Mouse (Mus musculus) neural tube, embryonic 10.5 days (tissue): ENCODE data around the gene Acd.

Experiments used
- DNase-seq: peaks from one replicate; pipeline ENCODE4 v3.0.0-alpha.2; 2017; ENCODE audit warnings: low spot score; ENCODE audit errors: extremely low spot score

Gene Acd

GRCm38 (mm10) chr8:105702001-105702401, 1.1 kb upstream of the Acd start:
- no peak for DNase-seq

DNA sequence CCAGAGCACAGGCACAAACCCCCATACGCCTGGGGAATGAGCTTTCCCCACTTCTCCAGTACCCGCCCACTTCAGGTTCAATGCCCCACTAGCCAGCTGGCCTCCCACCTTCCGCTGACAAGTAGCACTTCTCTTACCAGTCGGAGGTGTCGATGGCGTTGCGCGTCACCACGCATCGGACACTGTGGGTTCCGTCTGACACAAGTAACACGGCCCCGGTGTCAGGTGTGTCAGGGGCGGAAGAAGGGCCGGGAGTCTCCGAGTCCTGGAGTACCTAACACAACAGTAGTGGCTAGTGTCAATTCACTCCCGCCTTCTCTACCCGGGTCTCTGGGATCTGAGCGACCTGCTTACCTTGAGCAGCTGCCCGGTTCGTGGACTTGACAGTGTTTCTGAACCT, 336 bp downstream of the Acd start:
- DNase-seq, result no peak

DNA sequence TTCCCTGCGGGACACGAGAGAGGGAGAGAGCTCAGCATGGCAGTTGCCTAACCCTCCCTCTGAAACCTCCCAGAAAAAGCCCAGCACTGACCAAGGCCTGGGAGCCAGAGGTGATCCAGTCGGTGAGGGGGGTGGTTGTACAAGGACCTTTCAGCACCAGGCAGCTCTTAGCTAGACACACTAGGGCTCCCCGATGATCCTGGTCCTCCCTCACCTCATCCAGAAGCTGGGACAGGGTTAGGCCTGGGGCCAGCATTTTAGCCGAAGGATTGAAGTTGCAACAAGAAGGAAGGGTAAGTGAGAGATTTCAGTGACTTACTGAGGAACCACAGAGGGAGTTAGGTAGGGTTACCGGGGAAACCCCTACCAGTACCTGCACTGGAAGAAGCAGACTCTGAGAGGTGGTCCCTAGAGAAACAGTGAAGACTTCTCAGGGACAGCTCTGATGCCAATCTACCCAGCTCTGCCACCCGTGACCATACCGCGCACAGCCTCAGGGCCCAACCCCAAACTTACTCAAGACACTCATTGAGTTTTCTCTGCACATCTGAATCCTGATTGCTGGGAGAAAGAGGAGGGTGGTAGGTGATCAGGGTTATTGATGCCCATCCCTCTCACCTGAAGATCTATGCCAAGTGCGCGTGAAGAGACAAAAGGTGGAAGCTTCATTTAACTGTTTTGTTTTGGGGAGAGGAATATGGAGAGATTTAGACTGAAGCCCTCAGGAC, 1.2 kb downstream of the Acd start:
- DNase-seq, result no peak

DNA sequence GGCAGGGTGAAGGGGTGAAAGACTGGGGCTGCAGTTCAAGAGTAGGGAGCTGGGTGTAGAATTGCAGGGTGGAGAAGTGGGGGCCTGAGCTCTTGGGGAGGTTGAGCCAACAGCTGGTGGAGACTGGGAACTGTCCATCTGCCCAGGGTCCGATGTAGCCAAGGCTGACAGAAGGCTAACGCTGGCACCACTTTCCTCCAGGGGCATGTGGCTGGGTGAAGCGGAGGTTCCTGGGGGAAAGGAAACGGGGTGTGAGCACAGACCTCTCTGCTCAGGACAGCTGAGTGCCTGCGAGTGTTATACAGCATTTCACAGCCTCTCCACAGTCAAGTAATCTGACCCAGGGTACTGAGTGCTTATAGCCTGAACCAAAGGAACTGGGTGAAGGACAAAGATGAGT, 2.2 kb downstream of the Acd start:
- DNase-seq, result no peak

- DNase-seq, result no peak
Measured at GRCm38 (mm10) chr8:105697196-105697780, 3.6 kb downstream of the Acd start.

DNA sequence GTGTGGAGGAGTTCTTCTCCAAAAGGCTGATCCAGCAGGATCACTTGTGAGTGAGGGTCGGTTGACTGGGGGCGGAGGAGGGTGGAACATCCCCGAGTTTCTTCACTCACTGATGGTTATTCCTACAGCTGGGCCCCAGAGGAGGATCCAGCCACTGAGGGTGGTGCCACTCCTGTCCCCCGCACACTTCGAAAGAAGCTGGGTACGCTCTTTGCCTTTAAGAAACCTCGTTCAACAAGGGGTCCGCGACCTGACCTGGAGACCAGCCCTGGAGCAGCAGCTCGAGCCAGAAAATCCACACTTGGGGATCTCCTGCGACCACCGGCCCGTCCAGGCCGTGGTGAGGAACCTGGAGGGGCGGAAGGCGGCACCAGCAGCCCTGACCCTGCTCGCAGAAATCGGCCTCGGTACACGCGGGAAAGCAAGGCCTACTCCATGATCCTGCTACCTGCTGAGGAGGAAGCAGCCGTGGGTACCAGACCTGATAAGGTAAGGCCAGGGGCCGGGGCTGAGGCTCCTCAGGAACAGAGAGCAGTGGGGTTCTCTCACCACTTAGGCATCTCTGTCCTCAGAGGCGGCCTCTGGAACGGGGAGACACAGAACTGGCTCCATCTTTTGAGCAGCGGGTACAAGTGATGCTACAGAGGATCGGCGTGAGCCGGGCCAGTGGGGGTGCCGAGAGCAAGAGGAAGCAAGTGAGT, 5.7 kb downstream of the Acd start:
- no peak for DNase-seq

DNA sequence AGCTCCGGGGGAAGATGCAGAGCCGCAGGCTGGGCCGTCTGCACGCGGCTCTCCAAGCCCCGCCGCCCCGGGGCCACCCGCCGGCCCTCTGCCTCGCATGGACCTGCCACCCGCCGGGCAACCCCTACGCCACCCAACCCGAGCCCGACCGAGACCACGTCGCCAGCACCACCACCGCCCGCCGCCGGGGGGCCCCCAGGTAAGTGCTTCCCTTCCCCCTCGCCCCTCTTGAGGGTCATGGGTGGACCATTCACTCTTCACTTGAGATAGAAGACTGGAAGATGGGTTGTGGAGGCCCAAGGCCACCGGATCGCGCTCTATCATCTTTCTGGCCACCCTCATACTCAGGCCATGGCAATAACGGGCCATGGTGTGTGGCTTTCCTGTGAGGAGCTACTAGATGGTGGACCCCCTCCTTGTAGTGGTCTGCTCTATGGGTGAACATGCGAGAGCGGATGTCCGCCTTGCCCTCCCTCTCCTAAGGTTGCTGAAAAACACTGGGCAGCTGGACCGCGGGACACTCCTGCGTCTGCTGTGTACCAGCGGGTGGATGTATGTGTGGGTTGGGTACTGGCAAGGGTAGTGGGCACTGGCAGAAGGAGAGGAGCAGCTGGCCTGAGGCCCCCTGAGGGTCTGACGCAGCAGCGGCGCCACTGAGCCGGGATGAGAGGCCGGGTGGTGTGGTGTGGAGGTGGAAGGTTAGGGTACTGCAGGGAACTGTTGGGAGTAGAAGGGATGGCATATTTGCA, 6.7 kb downstream of the Acd start:
- DNase-seq, result no peak

GRCm38 (mm10) chr8:105693648-105694047, 7.3 kb downstream of the Acd start:
- DNase-seq, result peak; percentile 78

GRCm38 (mm10) chr8:105692449-105693182, 8.3 kb downstream of the Acd start:
- no peak for DNase-seq

- DNase-seq, result no peak
Measured at GRCm38 (mm10) chr8:105690978-105691377, 9.9 kb downstream of the Acd start.

GRCm38 (mm10) chr8:105689983-105690360, 10.9 kb downstream of the Acd start:
- no peak for DNase-seq

DNA sequence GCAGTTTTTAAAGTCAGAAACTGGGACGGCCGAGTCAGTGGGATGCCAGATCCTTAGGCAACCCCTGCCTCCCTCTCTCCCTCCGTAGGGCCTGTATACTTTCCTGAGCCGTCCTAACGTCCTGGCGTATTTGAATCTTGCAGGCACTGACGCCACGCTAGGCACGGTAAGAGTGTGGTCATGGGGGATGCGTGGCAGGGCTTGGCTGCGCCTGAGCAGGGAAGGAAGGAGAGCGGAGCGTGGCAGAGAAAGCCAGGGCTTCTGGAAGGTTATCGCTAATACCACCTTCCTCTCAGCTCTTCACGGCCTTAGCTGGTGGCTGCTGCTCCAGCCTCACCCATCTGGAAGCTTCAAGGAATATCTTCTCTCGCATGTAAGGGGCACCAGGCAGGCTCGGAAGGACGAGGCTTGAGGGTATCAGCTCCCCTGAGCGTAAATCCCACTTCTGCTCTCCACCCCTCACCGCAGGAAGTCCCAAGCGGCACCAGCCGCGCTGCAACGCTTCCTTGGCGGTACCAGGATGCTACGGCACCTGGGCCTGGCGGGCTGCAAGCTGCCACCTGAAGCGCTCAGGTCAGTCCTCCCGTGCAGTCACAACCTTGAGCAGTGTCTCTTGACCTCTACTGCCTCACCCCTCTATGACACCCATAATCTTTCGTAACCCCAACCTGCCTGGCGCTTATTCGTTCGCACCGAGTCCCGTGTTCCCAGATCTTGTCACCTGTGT, 11.5 kb downstream of the Acd start:
- no peak for DNase-seq

GRCm38 (mm10) chr8:105688242-105688752, 12.6 kb downstream of the Acd start:
- no peak for DNase-seq

DNA sequence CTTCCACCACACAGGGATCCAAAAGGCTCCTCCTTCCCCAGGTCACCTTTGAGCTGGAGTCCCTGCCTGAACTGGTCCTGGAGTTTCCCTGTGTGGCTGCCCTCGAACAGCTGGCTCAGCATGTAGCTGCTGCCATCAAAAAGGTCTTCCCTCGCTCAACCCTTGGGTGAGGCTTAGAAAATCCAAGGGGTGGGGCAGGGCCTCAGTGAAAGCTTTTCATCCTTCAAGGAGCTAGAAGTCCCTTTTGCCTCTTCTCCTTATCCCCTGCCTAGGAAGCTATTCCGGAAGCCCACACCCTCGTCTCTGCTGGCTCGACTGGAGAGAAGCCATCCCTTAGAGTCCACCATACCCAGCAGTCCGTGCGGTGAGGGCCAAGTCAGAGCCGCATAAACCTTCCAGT, 13.4 kb downstream of the Acd start:
- DNase-seq, result no peak

DNA sequence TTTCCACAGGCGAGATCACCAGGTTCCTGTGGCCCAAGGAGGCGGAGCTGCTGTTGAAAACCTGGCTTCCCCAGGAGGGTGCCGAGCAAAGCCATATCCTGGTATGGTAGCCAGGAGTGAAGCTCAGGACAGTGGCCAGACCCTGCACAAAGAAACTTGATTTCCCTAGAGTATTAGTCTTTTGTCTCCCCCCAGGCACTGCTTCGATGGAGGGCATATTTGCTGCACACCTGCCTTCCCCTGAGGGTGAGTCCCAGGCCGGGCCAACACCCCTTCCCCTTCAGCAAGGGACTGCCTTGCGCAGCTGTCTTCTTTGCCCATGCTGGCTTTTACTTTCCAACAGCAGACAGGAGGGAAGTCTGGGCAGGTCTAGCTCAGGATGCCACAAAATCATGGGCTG, 14.4 kb downstream of the Acd start:
- DNase-seq, result no peak

GRCm38 (mm10) chr8:105685796-105686308, 15.1 kb downstream of the Acd start, which contains the start of gene Carmil2:
Gene Carmil2 (plus strand): TSS chr8:105686274.
- peak; percentile 54 for DNase-seq

GRCm38 (mm10) chr8:105685325-105685724, 15.6 kb downstream of the Acd start:
- DNase-seq, result no peak

DNA sequence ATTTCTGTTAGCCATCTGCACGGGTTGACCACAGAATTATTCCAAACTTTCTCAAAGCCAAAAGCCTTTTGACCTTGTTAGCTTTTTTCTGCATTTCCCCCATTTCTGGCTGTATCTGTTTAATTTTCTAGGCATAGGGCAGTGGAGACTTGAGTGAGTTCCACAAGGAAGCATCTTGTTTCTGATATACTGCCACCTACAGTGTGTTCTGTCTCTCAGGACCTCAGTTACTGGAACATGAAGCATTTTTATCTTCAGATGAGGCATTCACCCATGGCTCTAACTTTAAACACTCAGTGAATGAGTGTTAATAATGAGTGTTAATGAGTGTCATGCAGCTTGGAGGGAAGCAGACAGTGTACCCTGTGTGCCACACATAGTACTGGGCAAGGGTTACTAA, 23.0 kb downstream of the Acd start:
- DNase-seq, result no peak

DNA sequence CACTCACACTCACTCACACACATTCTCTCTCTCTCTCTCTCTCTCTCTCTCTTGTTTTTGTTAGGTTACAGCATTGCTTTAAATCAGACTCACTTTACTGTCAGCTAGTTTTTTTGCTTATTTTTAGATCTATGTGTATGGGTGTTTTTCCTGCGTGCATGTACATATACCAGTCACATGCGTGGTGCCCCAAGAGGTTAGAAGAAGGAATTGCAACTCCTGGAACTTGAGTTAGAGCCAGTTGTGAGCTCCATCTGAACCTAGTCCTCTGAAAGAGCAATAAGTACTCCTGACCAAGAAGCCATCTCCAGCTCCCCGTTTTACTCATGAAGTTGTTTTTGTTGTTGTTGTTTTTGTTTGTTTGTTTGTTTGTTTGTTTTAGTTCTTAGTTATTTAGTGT, 39.7 kb downstream of the Acd start:
- DNase-seq, result no peak

DNA sequence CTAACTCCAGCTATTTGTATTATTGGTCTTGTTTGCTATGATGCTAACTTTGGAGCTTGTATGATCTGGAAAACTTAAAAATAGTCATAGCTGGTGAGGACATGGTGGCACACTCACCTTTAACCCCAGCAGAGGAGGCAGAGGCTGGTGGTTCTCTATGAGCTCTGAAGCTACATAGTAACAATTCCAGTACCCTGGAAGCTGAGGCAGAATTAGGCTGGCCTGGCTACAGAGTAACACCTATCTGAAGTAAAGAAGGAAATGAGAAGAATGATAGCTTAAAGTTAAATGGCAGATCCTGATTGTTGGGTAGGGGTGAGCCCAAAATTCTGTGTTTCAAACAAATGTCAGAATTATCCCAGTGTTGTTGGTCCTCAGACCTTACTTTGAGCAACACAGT, 43.3 kb downstream of the Acd start:
- DNase-seq, result no peak
